Mouse (Mus musculus) embryo, embryonic 10 days (tissue): ENCODE data around the gene Acap1.

ENCODE experiments used
- DNase-seq: peaks from one replicate; pipeline ENCODE4 v3.0.0-alpha.2; 2015; ENCODE audit warnings: low spot score

Gene Acap1

DNA sequence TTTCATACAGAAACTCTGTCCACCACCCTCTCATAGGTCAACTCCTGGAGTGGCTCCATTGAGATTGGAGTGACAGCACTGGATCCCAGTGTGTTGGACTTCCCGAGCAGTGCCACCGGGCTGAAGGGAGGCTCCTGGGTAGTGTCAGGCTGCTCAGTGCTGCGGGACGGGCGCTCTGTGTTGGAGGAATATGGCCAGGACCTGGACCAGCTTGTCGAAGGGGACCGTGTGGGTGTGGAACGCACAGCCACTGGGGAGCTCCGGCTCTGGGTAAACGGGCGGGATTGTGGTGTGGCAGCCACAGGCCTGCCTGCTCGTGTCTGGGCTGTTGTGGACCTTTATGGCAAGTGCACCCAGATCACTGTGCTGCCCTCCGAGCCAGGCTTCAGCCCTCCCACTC, 7.6 kb upstream of the Acap1 start:
- DNase-seq: no peak

DNA sequence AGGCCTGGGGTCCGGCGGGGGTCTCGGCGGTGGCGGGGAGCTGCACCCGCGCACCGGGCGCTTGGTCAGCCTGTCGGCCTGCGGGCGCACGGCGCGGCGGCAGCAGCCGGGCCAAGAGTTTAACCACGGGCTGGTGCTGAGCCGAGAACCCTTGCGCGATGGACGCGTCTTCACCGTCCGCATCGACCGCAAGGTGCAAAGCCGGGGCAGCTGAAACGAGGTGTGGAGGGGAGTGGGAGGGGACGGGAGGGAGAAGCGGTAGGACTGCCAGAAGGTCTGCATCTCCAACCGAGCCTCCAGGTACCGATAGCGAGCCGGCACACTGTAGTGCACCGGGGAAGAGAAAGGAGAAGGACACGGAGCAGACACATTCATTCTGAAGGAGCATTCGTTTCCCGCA, 6.7 kb upstream of the Acap1 start:
- DNase-seq: peak; percentile 40

DNA sequence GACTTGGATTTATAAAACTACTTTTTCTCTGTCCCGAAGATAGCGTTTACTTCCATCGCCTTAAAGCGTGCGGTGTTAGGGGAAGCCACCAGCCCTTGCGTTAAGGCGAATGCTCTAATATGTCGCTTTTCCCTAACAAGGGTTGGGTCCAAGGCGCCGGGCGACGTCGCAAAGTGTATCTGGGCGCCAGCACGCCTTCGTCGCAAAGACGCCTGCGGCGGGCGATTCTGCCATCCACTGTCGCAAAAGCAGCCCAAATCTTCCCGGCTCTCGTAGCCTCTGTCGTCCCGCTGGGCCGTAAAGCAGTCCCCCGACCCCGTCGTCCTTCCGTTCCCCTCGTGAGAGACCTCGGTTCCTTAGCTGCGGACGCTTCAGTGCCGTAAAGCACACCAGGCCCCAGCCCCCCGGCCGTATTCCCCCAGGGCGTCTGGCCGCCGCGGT, 6.1 kb upstream of the Acap1 start:
- DNase-seq: peak; percentile 99

DNA sequence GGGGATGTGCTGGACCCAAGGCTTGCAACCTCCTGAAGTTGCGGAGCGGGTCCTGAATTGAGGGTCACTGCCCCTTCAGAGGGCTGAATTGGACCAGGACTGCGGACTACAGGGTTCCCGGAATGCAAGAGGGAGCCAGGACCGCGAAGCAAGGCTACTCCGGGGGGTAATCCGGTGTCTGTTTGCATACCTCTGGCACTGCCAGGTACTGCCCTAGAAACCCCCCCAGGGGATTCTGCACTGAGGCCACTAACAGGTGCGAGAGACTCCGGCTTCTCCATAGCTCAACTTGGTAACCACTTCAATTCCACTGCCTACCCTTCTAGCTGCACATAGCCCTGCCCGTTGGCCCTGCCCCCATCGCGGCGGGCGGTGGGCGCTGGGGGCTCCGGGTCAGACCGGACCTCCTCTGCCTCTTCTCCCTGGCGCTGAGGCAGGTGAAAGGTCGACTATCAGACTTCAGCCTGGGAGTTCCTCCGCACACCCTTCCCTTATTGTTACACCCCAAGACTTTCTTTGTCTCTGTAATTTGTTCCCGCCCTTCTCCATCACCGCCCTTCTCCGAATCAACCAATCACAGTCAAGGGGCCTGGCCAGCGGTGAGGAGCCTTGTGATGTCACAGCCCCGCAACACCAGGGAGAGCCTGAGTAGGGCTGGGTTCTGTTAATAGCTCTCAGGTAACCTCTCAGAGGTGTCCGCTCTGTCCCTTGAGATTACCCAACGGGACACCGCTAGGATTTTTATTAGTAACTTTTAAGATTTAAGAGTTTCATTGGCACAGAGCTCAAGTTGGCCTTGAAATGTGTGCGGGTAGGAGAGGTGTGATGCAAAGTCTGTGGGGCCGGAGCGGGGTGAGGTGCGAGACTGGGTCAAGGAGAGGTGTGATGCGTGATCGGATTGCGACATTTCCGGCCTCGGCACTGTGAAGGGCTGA, 5.4 kb upstream of the Acap1 start, which contains the start of the genes 2810408A11Rik and Neurl4:
Gene 2810408A11Rik (minus strand): TSS at position 517 of the 935 bp plus-strand sequence.
Gene Neurl4 (plus strand): TSS at position 602 of the 935 bp plus-strand sequence.
- DNase-seq: peak; percentile 97

DNA sequence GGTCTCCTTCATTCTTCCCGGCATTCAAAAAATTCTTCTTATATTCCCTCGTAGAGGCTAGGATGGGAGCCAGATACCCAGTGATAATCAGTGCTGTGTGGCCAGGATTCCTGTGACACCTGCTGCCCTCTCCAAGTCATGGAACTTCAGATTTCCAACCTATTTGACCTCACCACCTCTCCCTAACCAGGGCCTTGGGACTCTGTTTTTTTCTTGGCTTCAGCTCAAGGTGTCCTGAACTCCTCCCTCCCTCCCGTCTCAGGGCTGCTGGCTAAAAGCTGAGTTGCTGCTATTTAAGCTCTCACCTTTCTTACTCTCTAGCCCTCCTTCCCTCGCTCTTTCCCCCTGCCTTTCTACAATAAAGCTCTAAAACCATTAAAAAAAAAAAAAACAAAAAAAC, 4.5 kb upstream of the Acap1 start:
- DNase-seq: peak; percentile 44

DNA sequence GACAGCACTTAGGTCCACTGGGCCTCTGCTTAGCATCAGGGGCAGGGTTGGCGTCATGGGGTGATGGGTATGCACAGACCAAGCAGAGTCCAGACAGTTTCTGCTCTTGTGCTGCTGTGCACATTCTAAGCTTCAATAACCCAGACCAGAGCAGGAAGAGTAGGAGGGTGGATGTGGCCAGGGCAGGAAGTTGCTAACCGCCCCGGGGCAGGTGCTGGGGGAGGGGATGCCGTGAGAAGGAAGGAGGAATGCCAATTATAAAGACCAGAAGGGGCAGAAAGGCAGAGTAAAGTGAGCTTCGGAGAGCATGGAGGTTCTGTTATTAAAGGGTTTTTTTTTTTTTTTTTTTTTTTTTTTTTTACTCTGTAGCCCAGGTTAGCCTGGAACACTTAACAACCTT, 668 bp downstream of the Acap1 start:
- no peak for DNase-seq

DNA sequence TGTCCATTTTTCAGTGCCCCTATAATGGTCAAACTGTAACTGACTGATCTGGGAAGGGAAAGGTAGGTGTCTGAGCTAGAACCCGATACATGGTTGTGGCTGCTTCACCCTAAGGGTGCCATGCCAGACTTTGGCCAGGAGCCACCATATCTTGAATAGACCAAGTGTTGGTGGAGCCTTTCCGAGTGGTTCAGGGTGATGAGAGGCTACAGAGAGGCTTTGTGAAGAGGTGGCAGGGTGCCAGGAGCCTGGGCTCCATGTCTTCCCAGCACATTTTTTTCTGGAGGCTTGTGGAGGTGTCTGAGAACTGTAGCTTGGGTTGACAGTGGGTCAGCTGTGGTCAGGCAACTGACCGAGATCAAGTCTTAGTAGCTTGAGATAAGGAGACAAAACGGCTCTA, 3.9 kb downstream of the Acap1 start:
- no peak for DNase-seq

DNA sequence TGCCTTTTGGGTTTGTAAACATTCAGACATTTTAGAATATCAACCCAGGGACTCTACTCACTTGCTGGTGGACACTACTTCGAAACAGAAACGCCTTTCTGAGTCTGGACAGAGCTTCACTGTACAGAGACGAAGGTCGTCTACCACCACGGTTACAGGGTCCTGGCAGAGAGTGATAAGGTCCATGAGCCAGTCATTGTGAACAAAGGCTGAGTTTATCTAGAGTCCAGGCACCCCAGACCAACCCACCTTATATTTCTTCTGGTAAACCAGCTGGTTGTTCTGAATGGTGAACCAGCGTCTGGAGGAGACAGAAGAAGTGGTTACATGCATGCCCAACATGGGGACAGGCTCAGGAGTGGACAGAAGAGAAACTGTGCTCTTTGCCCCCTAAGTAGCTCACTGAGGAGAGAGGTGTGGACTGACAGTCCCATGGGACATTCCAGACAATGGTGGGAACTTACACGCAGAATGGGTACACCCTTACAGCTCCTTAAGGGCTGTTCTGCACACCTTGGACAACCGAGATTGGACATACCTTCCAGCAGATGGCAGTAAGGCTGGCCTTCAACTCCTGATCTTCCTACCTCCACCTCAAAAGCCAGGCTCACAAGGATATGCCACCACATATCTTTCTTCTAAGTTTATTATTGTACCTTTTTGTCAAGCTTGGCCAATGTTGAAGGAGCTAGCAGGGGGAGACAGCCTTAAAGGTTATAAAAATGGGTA, 8.3 kb downstream of the Acap1 start:
- peak; percentile 40 for DNase-seq

DNA sequence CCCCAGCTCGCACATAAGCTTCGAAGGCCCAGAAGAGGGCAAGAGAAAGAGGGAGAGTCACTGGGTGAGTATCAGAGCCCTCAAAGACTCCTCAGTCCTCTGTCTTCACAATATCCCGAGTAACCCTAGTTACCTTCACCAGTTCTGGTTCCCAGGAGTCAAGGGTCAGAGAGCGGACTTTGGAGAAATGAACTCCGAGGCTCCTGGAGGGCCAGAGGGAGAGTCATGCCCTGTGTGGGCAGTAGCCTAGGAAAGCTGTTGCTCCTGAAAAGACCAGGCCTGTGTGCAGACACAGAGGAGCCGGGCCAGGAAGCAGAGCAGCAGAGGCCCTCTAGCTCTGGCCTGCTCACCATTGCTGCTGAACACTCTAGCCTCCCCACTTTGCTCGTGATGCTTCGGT, 10.7 kb downstream of the Acap1 start:
- DNase-seq: no peak

DNA sequence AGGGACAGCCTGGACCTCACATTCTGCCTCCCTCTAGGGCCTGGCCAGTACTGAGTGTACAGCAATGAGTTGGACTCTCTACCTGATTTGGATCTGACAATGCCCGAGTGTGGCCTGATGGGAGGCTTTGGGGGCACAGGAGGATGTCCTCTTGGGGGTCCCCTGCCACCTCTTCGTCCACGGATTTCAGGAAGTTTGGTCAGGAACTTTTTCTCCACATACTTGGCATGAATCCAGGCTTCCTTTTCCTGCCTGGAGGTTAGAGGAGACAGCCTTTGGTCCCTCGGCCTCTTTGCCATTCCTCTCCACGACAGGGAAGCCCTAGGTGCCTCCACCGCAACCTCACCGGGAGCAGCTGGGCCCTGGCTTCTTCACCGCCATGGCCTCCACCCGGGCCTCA, 11.1 kb downstream of the Acap1 start:
- DNase-seq: no peak

DNA sequence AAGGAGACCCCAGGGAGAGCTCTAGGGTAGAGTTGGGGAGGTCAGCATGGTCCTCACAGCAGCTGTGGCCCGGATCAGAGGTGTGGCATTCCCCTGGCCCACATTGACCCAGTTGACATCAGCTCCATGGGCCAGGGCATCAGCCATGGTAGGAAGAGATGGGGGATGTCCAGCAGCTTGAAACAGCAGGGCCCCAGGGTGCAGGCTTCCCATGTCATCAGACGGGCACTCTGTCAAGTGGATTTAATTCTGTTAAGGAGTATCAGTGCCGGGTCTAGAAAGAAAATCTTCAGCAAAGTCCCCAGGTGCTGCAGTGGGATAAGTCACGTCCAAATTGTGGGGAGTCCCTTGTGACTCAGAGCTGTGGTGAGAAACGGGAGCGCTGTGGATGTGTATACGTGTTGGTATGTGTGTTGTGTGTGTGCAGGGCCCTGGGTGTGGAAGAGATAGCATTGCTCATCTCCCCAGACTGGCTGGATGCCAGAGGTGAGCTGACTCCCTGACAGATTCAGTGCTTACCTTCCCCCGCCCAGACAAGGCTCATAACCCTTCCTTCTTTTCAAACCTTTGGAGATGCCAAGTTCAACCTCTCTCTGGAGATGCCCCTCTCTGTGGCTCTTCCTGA, 11.7 kb downstream of the Acap1 start:
- no peak for DNase-seq

DNA sequence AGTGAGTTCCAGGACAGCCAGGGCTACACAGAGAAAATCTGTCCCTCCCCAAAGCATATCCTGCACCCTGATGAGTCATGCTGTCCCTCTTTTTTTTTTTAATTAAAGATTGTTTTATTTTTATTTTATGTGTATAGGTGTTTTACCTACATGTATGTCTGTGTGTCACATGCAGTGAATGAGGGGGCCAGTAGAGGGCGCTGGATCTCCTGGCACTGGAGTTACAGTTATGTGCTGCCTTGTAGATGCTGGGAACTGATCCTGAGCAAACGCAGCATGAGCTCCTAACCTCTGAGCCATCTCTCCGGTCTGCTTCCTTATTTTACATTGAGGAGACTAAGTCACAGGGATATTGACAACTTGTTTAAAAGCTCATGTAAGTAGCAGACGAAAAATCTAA, 12.3 kb downstream of the Acap1 start:
- no peak for DNase-seq

DNA sequence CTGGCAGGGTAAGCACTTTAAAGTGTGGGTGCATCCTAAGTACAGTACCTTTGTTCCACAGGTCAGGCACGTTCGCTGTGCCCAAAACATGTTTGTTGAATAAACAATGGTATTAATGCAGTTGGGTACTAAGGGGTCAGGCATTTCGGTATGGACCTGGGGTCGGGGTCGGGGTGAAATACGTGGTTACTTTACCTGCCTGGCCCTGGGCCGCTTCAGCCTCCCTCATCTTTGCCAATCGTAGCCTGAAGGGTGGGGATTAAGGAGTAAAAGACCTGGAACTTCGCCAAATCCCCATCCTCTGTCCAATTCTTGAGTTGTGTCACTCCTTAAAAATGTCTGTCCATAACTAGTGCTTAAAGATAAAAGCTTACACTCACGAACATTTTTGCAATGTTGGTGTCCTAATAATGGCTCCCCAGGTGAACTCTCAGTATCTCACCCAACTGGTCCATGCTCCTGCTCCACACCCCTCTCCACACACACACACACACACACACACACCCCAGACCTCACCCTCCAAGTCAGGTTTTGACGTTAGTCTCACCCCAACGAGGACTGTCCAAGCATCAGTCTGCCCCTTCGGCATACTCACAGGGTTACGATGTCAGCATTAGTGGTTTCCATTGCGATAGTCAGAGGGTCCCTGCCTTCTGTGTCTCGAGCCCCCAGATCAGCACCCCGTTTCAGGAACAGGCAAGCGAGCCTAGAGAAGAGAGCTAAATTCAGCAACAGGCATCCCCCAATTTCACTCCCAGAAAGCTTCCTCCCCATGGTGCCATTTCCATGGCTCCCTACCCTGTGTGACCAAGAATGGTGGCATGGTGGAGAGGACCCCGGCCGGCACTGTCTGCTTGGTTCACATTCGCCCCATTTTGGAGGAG, 13.3 kb downstream of the Acap1 start:
- no peak for DNase-seq

DNA sequence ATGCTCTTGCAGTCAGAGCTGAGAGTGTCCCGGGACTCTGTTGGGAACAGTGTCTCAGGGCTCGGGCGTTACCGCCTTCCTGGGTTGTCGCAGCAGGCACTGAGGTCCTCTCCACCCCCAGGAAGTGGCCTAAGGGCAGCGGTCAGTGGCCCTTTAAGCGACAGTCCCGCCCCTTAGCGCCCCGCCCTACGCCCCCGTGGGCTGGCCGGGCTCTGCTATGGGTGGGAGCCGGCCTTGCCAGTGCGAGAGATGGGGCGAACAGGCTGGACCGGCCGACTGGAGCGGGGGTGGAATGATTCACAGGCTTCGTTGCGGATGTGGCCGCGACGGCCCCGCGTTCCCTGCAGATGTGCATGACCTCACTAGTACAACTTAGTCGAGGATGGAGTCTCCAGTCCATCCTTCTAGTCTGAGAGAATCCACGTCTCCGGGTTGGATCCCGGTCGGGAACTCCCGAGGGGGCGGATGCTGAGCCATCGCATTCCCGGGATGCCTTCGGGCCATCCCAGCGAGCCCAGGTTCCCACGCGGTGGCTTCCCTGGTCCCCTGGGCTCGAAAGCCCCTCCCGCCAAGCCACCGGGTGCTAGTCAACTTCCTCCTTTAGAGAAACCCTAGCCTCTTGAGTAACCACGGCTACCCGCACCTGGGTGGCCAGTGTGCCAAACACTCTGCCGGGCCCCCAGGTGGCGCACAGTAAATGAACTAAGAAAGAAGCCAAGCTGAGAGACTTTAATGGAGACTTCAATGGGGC, 14.3 kb downstream of the Acap1 start, which contains the start of gene Kctd11:
Gene Kctd11 (minus strand): TSS at position 554 of the 751 bp plus-strand sequence.
- peak; percentile 90 for DNase-seq

DNA sequence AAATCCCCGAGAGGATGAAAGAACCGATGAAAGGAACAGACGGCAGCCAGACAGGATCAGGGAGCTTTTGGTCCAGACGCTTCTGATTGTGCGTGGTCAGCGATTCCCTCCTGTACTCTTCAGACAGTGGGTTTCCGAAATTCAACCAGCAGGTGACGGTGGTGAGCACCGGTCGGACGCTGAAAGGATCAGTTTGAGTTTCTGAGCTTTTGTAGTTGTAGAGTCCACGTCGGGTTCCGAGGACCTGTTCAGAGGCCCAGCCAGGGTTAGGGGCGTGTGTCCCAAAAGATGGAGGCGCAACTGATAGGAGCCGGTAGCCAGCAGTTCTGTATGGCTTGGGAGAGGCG, 14.9 kb downstream of the Acap1 start:
- peak; percentile 85 for DNase-seq

DNA sequence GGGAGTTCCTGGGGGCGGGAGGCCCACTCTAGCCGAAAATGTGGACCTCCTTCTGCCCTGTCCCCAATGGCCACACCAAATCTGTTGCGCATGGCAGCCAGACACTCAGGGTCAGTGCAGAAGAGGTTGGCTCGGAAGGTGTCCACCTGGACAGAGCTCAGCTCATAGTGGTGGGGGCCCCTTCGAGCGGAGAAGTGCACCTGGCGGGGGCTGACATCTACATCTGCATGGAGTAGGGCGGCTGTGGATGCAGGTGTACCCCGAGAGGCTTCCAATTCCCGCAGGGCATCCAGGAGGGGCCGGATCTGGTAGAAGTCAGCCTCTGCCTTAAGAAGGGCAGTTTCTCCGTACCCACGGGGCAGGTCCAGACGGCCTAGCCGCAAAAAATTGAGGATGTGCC, 15.6 kb downstream of the Acap1 start:
- no peak for DNase-seq

DNA sequence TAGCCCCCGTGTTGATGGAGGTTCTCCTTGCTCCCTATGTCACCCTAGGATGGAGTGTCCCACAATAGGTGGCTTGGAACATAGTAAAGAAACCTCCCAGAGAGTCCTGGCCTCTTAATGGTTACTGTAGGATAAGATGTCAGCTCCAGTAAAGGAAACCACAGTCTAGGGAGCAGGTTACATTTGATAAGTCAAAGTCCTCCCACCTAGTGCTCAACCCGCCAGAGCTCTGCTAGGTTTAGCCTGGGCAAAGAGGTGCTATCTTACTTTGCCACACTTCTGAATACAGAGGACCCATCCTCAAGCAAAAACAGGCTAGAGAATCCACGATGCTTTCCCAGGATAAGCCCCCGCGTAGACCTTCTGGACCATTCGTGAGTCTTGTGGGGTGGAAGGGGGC, 16.4 kb downstream of the Acap1 start:
- no peak for DNase-seq

DNA sequence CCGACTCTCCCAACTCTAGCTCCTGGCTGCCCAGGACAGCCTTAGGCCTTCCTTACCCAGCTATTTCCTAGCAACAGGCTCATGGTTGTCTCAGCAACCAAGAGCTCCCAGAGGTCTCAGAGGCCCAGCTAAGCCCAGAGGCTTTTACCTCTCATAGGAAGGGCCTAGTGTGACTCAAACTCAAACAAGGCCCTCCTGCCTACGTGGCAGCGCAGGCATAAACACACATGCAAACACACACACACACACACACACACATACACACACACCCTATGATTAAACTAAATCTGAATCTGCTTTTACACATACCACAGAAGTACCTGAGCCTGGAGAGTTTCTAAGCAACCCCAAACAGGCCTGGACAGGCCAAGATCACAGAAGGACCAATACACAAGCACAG, 16.9 kb downstream of the Acap1 start:
- no peak for DNase-seq

DNA sequence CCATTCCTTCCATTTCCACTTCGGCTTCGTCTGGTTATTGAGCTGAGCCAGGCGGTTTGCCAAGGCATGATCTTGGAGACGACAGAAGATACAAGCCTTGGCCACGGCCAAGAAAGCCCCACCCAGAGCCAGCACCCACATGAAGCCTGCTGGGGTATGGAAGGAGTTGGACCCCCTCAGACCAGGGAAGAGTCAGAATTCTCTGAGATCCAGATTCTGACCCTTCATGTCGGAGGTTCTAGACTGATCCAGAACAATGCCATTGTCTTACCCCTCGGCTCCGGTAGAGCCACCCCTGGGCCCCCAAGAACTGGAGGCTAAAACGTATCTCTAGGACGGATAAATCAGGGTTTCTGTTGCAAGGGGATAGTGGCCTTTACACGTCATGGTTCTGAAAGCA, 17.5 kb downstream of the Acap1 start, which contains the start of gene Tmem95:
Gene Tmem95 (minus strand): TSS at position 141 of the 400 bp plus-strand sequence.
- DNase-seq: no peak

DNA sequence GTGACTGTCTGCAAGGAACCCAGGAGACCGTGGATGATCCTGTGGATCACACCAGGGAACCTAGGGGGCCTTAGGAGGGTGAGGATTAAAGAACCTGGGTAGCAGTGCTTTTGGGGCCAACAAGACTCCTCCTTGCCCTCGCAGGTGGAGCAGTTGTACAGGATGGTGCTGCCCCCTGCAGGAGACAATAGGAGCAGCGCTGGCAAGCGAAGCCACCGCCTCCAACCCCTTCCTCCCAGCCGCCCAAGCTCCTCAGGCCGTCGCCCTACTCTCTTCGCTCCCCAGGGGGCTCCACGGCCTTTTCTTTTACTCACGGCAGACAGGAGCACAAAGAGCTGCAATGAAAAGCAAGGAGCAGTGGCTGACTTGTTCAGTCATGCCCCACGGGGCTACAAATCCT, 18.5 kb downstream of the Acap1 start:
- DNase-seq: peak; percentile 91

DNA sequence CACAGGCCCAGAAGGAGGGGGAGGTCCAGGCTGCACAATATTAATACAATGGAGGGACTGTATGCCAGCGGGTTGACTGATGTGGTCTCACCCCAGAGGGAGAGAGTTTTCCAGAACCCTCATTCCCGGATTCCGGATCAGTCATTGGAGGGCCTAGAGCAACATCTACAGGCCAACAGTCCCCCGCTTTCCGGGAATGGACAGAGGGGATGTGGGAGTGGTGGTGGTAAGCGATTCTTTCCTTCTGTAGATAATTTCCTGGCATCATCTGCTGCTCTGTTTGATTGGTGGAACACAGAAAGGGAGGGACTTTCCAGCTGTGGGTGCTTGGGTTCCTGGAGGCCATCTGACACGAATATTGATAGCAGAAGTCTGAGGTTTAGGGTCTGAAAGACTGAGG, 19.2 kb downstream of the Acap1 start:
- no peak for DNase-seq
